Mouse (Mus musculus) forebrain, embryonic 10.5 days (tissue): ENCODE measurements at regions not wholly inside any gene's neighbourhood (a gene's known extent, or its start where the extent isn't known, plus 50 kb on each side); places are given as distances from the start of the nearest gene placed in this dataset.

Experiments used
- DNase-seq: peaks from one replicate; pipeline ENCODE4 v3.0.0-alpha.2; 2017; ENCODE audit warnings: low spot score; ENCODE audit errors: extremely low spot score
- H3K27ac ChIP-seq: fragments of 300-500 bp; sonication (generic); 2 replicates; pipeline ENCODE4 v1.5.1; 2016; ENCODE audit warnings: mild to moderate bottlenecking
- H3K27me3 ChIP-seq: fragments of 300-500 bp; sonication (generic); 2 replicates; pipeline ENCODE4 v1.6.1; 2016; ENCODE audit warnings: mild to moderate bottlenecking; ENCODE audit not compliant: poor library complexity, severe bottlenecking
- H3K36me3 ChIP-seq: fragments of 300-500 bp; sonication (generic); replicated peaks from 2 replicates; pipeline ENCODE4 v1.6.1; 2016; ENCODE audit warnings: mild to moderate bottlenecking, moderate library complexity
- H3K4me1 ChIP-seq: fragments of 300-500 bp; sonication (generic); 2 replicates; pipeline ENCODE4 v1.6.1; 2016
- H3K4me3 ChIP-seq: fragments of 300-500 bp; sonication (generic); 2 replicates; pipeline ENCODE4 v1.5.1; 2016; ENCODE audit warnings: mild to moderate bottlenecking, moderate library complexity
- H3K9me3 ChIP-seq: fragments of 300-500 bp; sonication (generic); 2 replicates; pipeline ENCODE4 v1.6.1; 2016; ENCODE audit warnings: mild to moderate bottlenecking, moderate library complexity
- WGBS: fragments of 180-500 bp; shearing (Covaris S2); methylation state at CpG from one replicate; pipeline ENCODE4 v1.1.7; 2016; 5-methylcytosine and 5-hydroxymethylcytosine counted together

GRCm38 (mm10) chr6:89045436-89045966 lies 143.4 kb downstream of the Tpra1 start:
- Histone ChIP-seq H3K27ac (no peak overlapping the region), H3K27me3 (0 out of 2 replicates have a peak, but pooled peaks cover 15% of the 10 kb centered on the region), H3K4me3 (no peak overlapping the region), H3K4me1 (peaks cover 11% of the 10 kb centered on the region), H3K9me3 (no peaks in the 10 kb centered on the region; the same call in 1 of the 2 replicates), H3K36me3 (no peaks in the 10 kb centered on the region)
- no peak for DNase-seq
- WGBS = 75% methylated on average over 4 of the region's 4 CpGs

GRCm38 (mm10) chr6:89046476-89046875 lies 144.4 kb downstream of the Tpra1 start:
- H3K4me1 ChIP-seq = peaks cover 11% of the 10 kb centered on the region
- no peak overlapping the region for H3K4me3 ChIP-seq
- no peak for DNase-seq
- 87% methylated on average over 2 of the region's 2 CpGs for WGBS
- H3K36me3 ChIP-seq = no peaks in the 10 kb centered on the region
- H3K27ac ChIP-seq = no peak overlapping the region
- H3K27me3 ChIP-seq = 0 out of 2 replicates have a peak, but pooled peaks cover 5% of the 10 kb centered on the region
- H3K9me3 ChIP-seq = no peaks in the 10 kb centered on the region; the same call in 1 of the 2 replicates

GRCm38 (mm10) chr6:89047629-89048332 lies 145.7 kb downstream of the Tpra1 start:
- no peaks in the 10 kb centered on the region; the same call in 1 of the 2 replicates for H3K9me3 ChIP-seq
- WGBS = 60% methylated on average over 6 of the region's 6 CpGs

GRCm38 (mm10) chr6:89049290-89049689 lies 147.2 kb downstream of the Tpra1 start:
- H3K27me3 ChIP-seq = 0 out of 2 replicates have a peak, but pooled peaks cover 5% of the 10 kb centered on the region
- no peaks in the 10 kb centered on the region; the same call in 1 of the 2 replicates for H3K9me3 ChIP-seq
- no peak for DNase-seq
- H3K27ac ChIP-seq = no peak overlapping the region
- no peaks in the 10 kb centered on the region for H3K36me3 ChIP-seq
- 72% methylated on average over 1 of the region's 1 CpGs for WGBS
- no peak overlapping the region for H3K4me3 ChIP-seq
- H3K4me1 ChIP-seq = no peaks in the 10 kb centered on the region; the same call in 1 of the 2 replicates

More at GRCm38 (mm10) chr6:89047629-89048332, 145.7 kb downstream of the Tpra1 start:
- Histone ChIP-seq H3K36me3 (no peaks in the 10 kb centered on the region), H3K4me3 (no peak overlapping the region), H3K27me3 (0 out of 2 replicates have a peak, but pooled peaks cover 5% of the 10 kb centered on the region), H3K4me1 (peaks cover 6% of the 10 kb centered on the region), H3K27ac (no peak overlapping the region)
- DNase-seq = no peak

GRCm38 (mm10) chr6:89050575-89051270 lies 148.7 kb downstream of the Tpra1 start:
- H3K4me1 ChIP-seq = no peaks in the 10 kb centered on the region; the same call in 1 of the 2 replicates
- H3K27me3 ChIP-seq = 0 out of 2 replicates have a peak, but pooled peaks cover 5% of the 10 kb centered on the region
- DNase-seq = no peak
- H3K4me3 ChIP-seq = no peak overlapping the region
- no peaks in the 10 kb centered on the region; the same call in 1 of the 2 replicates for H3K9me3 ChIP-seq
- H3K27ac ChIP-seq = no peak overlapping the region
- 90% methylated on average over 13 of the region's 13 CpGs for WGBS
- H3K36me3 ChIP-seq = no peaks in the 10 kb centered on the region

GRCm38 (mm10) chr6:89052758-89053460 lies 150.9 kb downstream of the Tpra1 start:
- no peaks in the 10 kb centered on the region for H3K9me3 ChIP-seq

GRCm38 (mm10) chr6:89054060-89054459 lies 152.0 kb downstream of the Tpra1 start:
- no peaks in the 10 kb centered on the region for H3K9me3 ChIP-seq

More at GRCm38 (mm10) chr6:89052758-89053460, 150.9 kb downstream of the Tpra1 start:
- Histone ChIP-seq H3K27ac (no peak overlapping the region), H3K36me3 (no peaks in the 10 kb centered on the region), H3K27me3 (0 out of 2 replicates have a peak, but pooled peaks cover 5% of the 10 kb centered on the region), H3K4me3 (no peak overlapping the region), H3K4me1 (no peaks in the 10 kb centered on the region; the same call in 1 of the 2 replicates)
- no peak for DNase-seq
- 89% methylated on average over 9 of the region's 9 CpGs for WGBS

GRCm38 (mm10) chr6:89059431-89059975 lies 157.5 kb downstream of the Tpra1 start:
- H3K27ac ChIP-seq = no peak overlapping the region
- H3K9me3 ChIP-seq = peaks cover 4% of the 10 kb centered on the region; the same call in 1 of the 2 replicates
- peaks cover 10% of the 10 kb centered on the region for H3K4me1 ChIP-seq
- no peaks in the 10 kb centered on the region for H3K36me3 ChIP-seq
- WGBS = 76% methylated on average over 4 of the region's 4 CpGs
- DNase-seq = no peak
- no peak overlapping the region for H3K4me3 ChIP-seq
- peaks cover 14% of the 10 kb centered on the region for H3K27me3 ChIP-seq

More at GRCm38 (mm10) chr6:89054060-89054459, 152.0 kb downstream of the Tpra1 start:
- H3K27me3 ChIP-seq = 0 out of 2 replicates have a peak, but pooled peaks cover 5% of the 10 kb centered on the region
- no peaks in the 10 kb centered on the region; the same call in 1 of the 2 replicates for H3K4me1 ChIP-seq
- no peak for DNase-seq
- H3K27ac ChIP-seq = no peak overlapping the region
- WGBS = 87% methylated on average over 13 of the region's 13 CpGs
- H3K36me3 ChIP-seq = no peaks in the 10 kb centered on the region
- H3K4me3 ChIP-seq = no peak overlapping the region

GRCm38 (mm10) chr6:89064977-89065580 lies 163.0 kb downstream of the Tpra1 start:
- 81% methylated on average over 7 of the region's 7 CpGs for WGBS
- no peak overlapping the region for H3K27ac ChIP-seq
- no peaks in the 10 kb centered on the region for H3K36me3 ChIP-seq
- H3K4me3 ChIP-seq = no peak overlapping the region
- H3K9me3 ChIP-seq = peaks cover 8% of the 10 kb centered on the region
- H3K4me1 ChIP-seq = peaks cover 17% of the 10 kb centered on the region
- H3K27me3 ChIP-seq = peaks cover 14% of the 10 kb centered on the region
- DNase-seq = no peak

- H3K27me3 ChIP-seq = peaks cover 14% of the 10 kb centered on the region
- H3K27ac ChIP-seq = 0 out of 2 replicates have a peak overlapping the region, but pooled peaks have one; percentile 8
- no peak overlapping the region for H3K4me3 ChIP-seq
- WGBS = 57% methylated on average over 5 of the region's 5 CpGs
- peaks cover 4% of the 10 kb centered on the region; the same call in 1 of the 2 replicates for H3K9me3 ChIP-seq
- peaks cover 21% of the 10 kb centered on the region for H3K4me1 ChIP-seq
- no peaks in the 10 kb centered on the region for H3K36me3 ChIP-seq
- DNase-seq = no peak
Measured at GRCm38 (mm10) chr6:89066588-89066987, 164.5 kb downstream of the Tpra1 start.

GRCm38 (mm10) chr6:89068286-89068685 lies 166.2 kb downstream of the Tpra1 start:
- peaks cover 4% of the 10 kb centered on the region; the same call in 1 of the 2 replicates for H3K9me3 ChIP-seq
- 97% methylated on average over 5 of the region's 5 CpGs for WGBS
- H3K36me3 ChIP-seq = no peaks in the 10 kb centered on the region
- no peak for DNase-seq
- peaks cover 5% of the 10 kb centered on the region; the same call in 1 of the 2 replicates for H3K27me3 ChIP-seq
- H3K27ac ChIP-seq = no peak overlapping the region
- no peak overlapping the region for H3K4me3 ChIP-seq
- peaks cover 38% of the 10 kb centered on the region for H3K4me1 ChIP-seq
